Mouse (Mus musculus) T-helper 17 cell (primary cell): Measurements from ENCODE around the gene Odf4.
"Not testable (repeated sequence)": the region's sequence is repeated elsewhere in the genome, so short reads cannot be mapped to it uniquely, and the experiment has no call there.

ENCODE experiments used
- in situ Hi-C, 2 experiments: fragments of 300-600 bp; cut with MboI, MseI; formaldehyde crosslinking; loops; 1 replicate in 1 of 2; 2 replicates in 1 of 2; pipeline ENCODE4 v1.15.1; 2025; ENCODE audit warnings: high pct_unique_total_duplicates in 2 of 2

Odf4 gene

GRCm38 (mm10) chr11:68947542-68947993 is 20.7 kb upstream of the Odf4 start:
- in situ Hi-C loops = loop anchor here in 1 of 2 experiments (10.0 kb wide), 1 partner anchor 1283 kb away; no protein-coding TSS in a partner anchor

- in situ Hi-C loops = loop anchor here in 1 of 2 experiments (10.0 kb wide), 1 partner anchor 1282 kb away; no protein-coding TSS in a partner anchor
Observed at GRCm38 (mm10) chr11:68946806-68947440, 20.0 kb upstream of the Odf4 start.

GRCm38 (mm10) chr11:68946001-68946400 is 19.1 kb upstream of the Odf4 start:
- in situ Hi-C loops = loop anchor here in 1 of 2 experiments (10.0 kb wide), 1 partner anchor 1281 kb away; no protein-coding TSS in a partner anchor

GRCm38 (mm10) chr11:68945245-68945644 is 18.4 kb upstream of the Odf4 start:
- in situ Hi-C loops = loop anchor here in 1 of 2 experiments (10.0 kb wide), 1 partner anchor 1280 kb away; no protein-coding TSS in a partner anchor

GRCm38 (mm10) chr11:68942731-68943130 is 15.8 kb upstream of the Odf4 start:
- in situ Hi-C loops = loop anchor here in 1 of 2 experiments (10.0 kb wide), 1 partner anchor 1278 kb away; no protein-coding TSS in a partner anchor

- in situ Hi-C loops = loop anchor here in 1 of 2 experiments (10.0 kb wide), 1 partner anchor 1276 kb away; no protein-coding TSS in a partner anchor
Observed at GRCm38 (mm10) chr11:68940516-68940915, 13.6 kb upstream of the Odf4 start.

- in situ Hi-C loops = loop anchor here in 1 of 2 experiments (10.0 kb wide), 1 partner anchor 1275 kb away; no protein-coding TSS in a partner anchor
Observed at GRCm38 (mm10) chr11:68939451-68940304, 12.8 kb upstream of the Odf4 start.

GRCm38 (mm10) chr11:68936951-68937350 is 10.1 kb upstream of the Odf4 start:
- in situ Hi-C loops = not testable (repeated sequence)

GRCm38 (mm10) chr11:68933885-68934507 is 7.1 kb upstream of the Odf4 start:
- in situ Hi-C loops = no loop called here

- in situ Hi-C loops = no loop called here
Observed at GRCm38 (mm10) chr11:68929947-68930346, 3.1 kb upstream of the Odf4 start.

- in situ Hi-C loops = no loop called here
Observed at GRCm38 (mm10) chr11:68924749-68925148, 2.1 kb downstream of the Odf4 start.

- in situ Hi-C loops = no loop called here
Observed at GRCm38 (mm10) chr11:68923191-68923590, 3.7 kb downstream of the Odf4 start.

GRCm38 (mm10) chr11:68914566-68914965 is 12.3 kb downstream of the Odf4 start:
- in situ Hi-C loops = no loop called here

GRCm38 (mm10) chr11:68911531-68912177 is 15.2 kb downstream of the Odf4 start:
- in situ Hi-C loops = no loop called here

GRCm38 (mm10) chr11:68908846-68909503 is 17.9 kb downstream of the Odf4 start:
- in situ Hi-C loops = loop anchor here (5.0 to 10.0 kb wide), 2 partner anchors 63 to 186 kb away; partner anchors contain the start of gene Per1 (in 1 of the 2)

GRCm38 (mm10) chr11:68907251-68907650 is 19.6 kb downstream of the Odf4 start:
- in situ Hi-C loops = loop anchor here (5.0 to 10.0 kb wide), 2 partner anchors 65 to 188 kb away; partner anchors contain the start of gene Per1 (in 1 of the 2)

- in situ Hi-C loops = loop anchor here (5.0 to 10.0 kb wide), 2 partner anchors 66 to 188 kb away; partner anchors contain the start of gene Per1 (in 1 of the 2)
Observed at GRCm38 (mm10) chr11:68906461-68906790, 20.5 kb downstream of the Odf4 start.

- in situ Hi-C loops = loop anchor here (5.0 to 10.0 kb wide), 2 partner anchors 66 to 189 kb away; partner anchors contain the start of gene Per1 (in 1 of the 2)
Observed at GRCm38 (mm10) chr11:68905665-68906460, 21.0 kb downstream of the Odf4 start.

- in situ Hi-C loops = loop anchor here (5.0 to 10.0 kb wide), 2 partner anchors 67 to 190 kb away; partner anchors contain the start of gene Per1 (in 1 of the 2)
Observed at GRCm38 (mm10) chr11:68905138-68905531, 21.7 kb downstream of the Odf4 start.
